In genomic region chr8:70753151-70753550, GRCm38 (mm10) we compare ENCODE assay signal across 8 mouse cellular contexts. TPM values are rescaled to one million over a fixed set of nuclear protein-coding genes. Genes with fewer than 3 reads are reported as not detected.
DNase-seq lines count a peak whose midpoint lies in the region; ATAC-seq lines count a peak whose summit lies in the region.

No protein-coding gene starts in this region.

- H3K27ac ChIP-seq in midbrain, embryonic 10.5 days (replicated peaks), result no peak overlapping the region; the same call in 1 of the 2 replicates
- no peak overlapping the region for H3K27ac ChIP-seq in midbrain, embryonic 11.5 days (ENCODE audit: low read depth, low read length)
- H3K27ac ChIP-seq in kidney, embryonic 15.5 days, result peak overlapping the region; percentile 87
- H3K27ac ChIP-seq in liver, embryonic 13.5 days, result peak overlapping the region; percentile 77

- H3K9ac ChIP-seq in midbrain, embryonic 11.5 days (ENCODE audit: low read length), result no peak overlapping the region
- peak overlapping the region; percentile 26 for H3K9ac ChIP-seq in kidney, embryonic 15.5 days
- H3K9ac ChIP-seq in liver, embryonic 13.5 days, result peak overlapping the region; percentile 44

- peak overlapping the region; percentile 16; the same call in 1 of the 2 replicates for H3K4me3 ChIP-seq in midbrain, embryonic 10.5 days
- no peak overlapping the region for H3K4me3 ChIP-seq in midbrain, embryonic 11.5 days (ENCODE audit: low read depth, low read length)
- peak overlapping the region; percentile 26 for H3K4me3 ChIP-seq in kidney, embryonic 15.5 days (replicated peaks)
- H3K4me3 ChIP-seq in liver, embryonic 13.5 days (replicated peaks), result peak overlapping the region; percentile 34

- WGBS in midbrain, embryonic 10.5 days, result 38% methylated on average over 21 of the region's 21 CpGs
- WGBS in midbrain, embryonic 11.5 days, result 36% methylated on average over 21 of the region's 21 CpGs
- WGBS in kidney, embryonic 15.5 days, result 7% methylated on average over 21 of the region's 21 CpGs
- 6% methylated on average over 21 of the region's 21 CpGs for WGBS in liver, embryonic 13.5 days (ENCODE audit: insufficient replicate concordance)

- H3K27me3 ChIP-seq in midbrain, embryonic 10.5 days (ENCODE audit: low read depth, poor library complexity, severe bottlenecking), result peaks cover 34% of the 10 kb centered on the region
- no peaks in the 10 kb centered on the region for H3K27me3 ChIP-seq in midbrain, embryonic 11.5 days (ENCODE audit: control insufficient read depth, insufficient read depth, low read length)
- H3K27me3 ChIP-seq in kidney, embryonic 15.5 days, result peaks cover 11% of the 10 kb centered on the region
- peaks cover 25% of the 10 kb centered on the region for H3K27me3 ChIP-seq in liver, embryonic 13.5 days

- peaks cover 32% of the 10 kb centered on the region for H3K4me1 ChIP-seq in midbrain, embryonic 10.5 days
- peaks cover 4% of the 10 kb centered on the region; the same call in 1 of the 2 replicates for H3K4me1 ChIP-seq in midbrain, embryonic 11.5 days (ENCODE audit: control insufficient read depth, insufficient read depth, low read length)
- peaks cover 50% of the 10 kb centered on the region for H3K4me1 ChIP-seq in kidney, embryonic 15.5 days
- peaks cover 40% of the 10 kb centered on the region for H3K4me1 ChIP-seq in liver, embryonic 13.5 days (replicated peaks)

- no peak overlapping the region for H3K4me2 ChIP-seq in midbrain, embryonic 11.5 days
- peak overlapping the region; percentile 54 for H3K4me2 ChIP-seq in kidney, embryonic 15.5 days
- peak overlapping the region; percentile 61 for H3K4me2 ChIP-seq in liver, embryonic 13.5 days

- no peaks in the 10 kb centered on the region for H3K9me3 ChIP-seq in midbrain, embryonic 10.5 days (replicated peaks)
- H3K9me3 ChIP-seq in midbrain, embryonic 11.5 days (ENCODE audit: control insufficient read depth, low read length), result no peaks in the 10 kb centered on the region
- H3K9me3 ChIP-seq in kidney, embryonic 15.5 days (replicated peaks), result no peaks in the 10 kb centered on the region
- no peaks in the 10 kb centered on the region for H3K9me3 ChIP-seq in liver, embryonic 13.5 days (replicated peaks)

- peaks cover 22% of the 10 kb centered on the region for H3K36me3 ChIP-seq in midbrain, embryonic 10.5 days
- H3K36me3 ChIP-seq in midbrain, embryonic 11.5 days (ENCODE audit: control insufficient read depth, insufficient read depth, low read length), result no peaks in the 10 kb centered on the region
- peaks cover 24% of the 10 kb centered on the region for H3K36me3 ChIP-seq in kidney, embryonic 15.5 days
- H3K36me3 ChIP-seq in liver, embryonic 13.5 days, result peaks cover 16% of the 10 kb centered on the region

- no peak for ATAC-seq in midbrain, embryonic 11.5 days (ENCODE audit: low FRiP score)
- ATAC-seq in kidney, embryonic 15.5 days (replicated peaks; ENCODE audit: low FRiP score), result no peak
- no peak for ATAC-seq in liver, embryonic 13.5 days (ENCODE audit: low read depth)

- no peak for DNase-seq in midbrain, embryonic 10.5 days (ENCODE audit: low spot score)
- DNase-seq in midbrain, embryonic 11.5 days (ENCODE audit: low spot score, missing footprints), result no peak
- DNase-seq in embryo, embryonic 9.5 days (ENCODE audit: extremely low spot score), result peak; percentile 42
- DNase-seq in heart, adult 9 months (ENCODE audit: low spot score in 2 of 2), result peak; percentile 94 to 95
- DNase-seq in liver, embryonic 13.5 days, result peak; percentile 59
- peak; percentile 75 for DNase-seq in ovary, postnatal 36 days (ENCODE audit: low spot score)
- peak; percentile 75 for DNase-seq in thymus, postnatal 4 days

RNA-seq across cellular contexts. Expression of gene Rab3a, which starts 1.3 kb away (rescaled TPM):
- 17.2 and 40.7 TPM in 2 replicates for polyA plus RNA-seq in midbrain, embryonic 10.5 days (2016; fragmentation: Nextera tagmentation; extraction: Ambion mirVana)
- polyA plus RNA-seq in midbrain, embryonic 11.5 days (2014; fragmentation: Nextera tagmentation; extraction: Ambion mirVana), result 56.6 and 66.1 TPM in 2 replicates
- 15.5 and 18.6 TPM in 2 replicates for polyA plus RNA-seq in kidney, embryonic 15.5 days (2015; fragmentation: Nextera tagmentation; extraction: Ambion mirVana)
- 2.7 and 3.9 TPM in 2 replicates for polyA plus RNA-seq in liver, embryonic 13.5 days (2015; fragmentation: Nextera tagmentation; extraction: Ambion mirVana)

RNA-seq across cellular contexts. Expression of gene Mpv17l2, which starts 7.6 kb away (rescaled TPM):
- polyA plus RNA-seq in midbrain, embryonic 10.5 days (2016; fragmentation: Nextera tagmentation; extraction: Ambion mirVana), result 31.7 and 34.6 TPM in 2 replicates
- polyA plus RNA-seq in midbrain, embryonic 11.5 days (2014; fragmentation: Nextera tagmentation; extraction: Ambion mirVana), result 28.3 and 29.6 TPM in 2 replicates
- polyA plus RNA-seq in kidney, embryonic 15.5 days (2015; fragmentation: Nextera tagmentation; extraction: Ambion mirVana), result 46.1 and 48.1 TPM in 2 replicates
- 45.6 and 50.4 TPM in 2 replicates for polyA plus RNA-seq in liver, embryonic 13.5 days (2015; fragmentation: Nextera tagmentation; extraction: Ambion mirVana)

RNA-seq across cellular contexts. Expression of gene Pik3r2, which starts 23.4 kb away (rescaled TPM):
- polyA plus RNA-seq in midbrain, embryonic 10.5 days (2016; fragmentation: Nextera tagmentation; extraction: Ambion mirVana), result 66.2 and 66.6 TPM in 2 replicates
- 25.4 and 30.2 TPM in 2 replicates for polyA plus RNA-seq in midbrain, embryonic 11.5 days (2014; fragmentation: Nextera tagmentation; extraction: Ambion mirVana)
- polyA plus RNA-seq in kidney, embryonic 15.5 days (2015; fragmentation: Nextera tagmentation; extraction: Ambion mirVana), result 58.0 and 66.9 TPM in 2 replicates
- 18.0 and 18.2 TPM in 2 replicates for polyA plus RNA-seq in liver, embryonic 13.5 days (2015; fragmentation: Nextera tagmentation; extraction: Ambion mirVana)

RNA-seq across cellular contexts. Expression of gene Pde4c, which starts 29.6 kb away (rescaled TPM):
- polyA plus RNA-seq in midbrain, embryonic 10.5 days (2016; fragmentation: Nextera tagmentation; extraction: Ambion mirVana), result 0.72 and 0.78 TPM in 2 replicates
- polyA plus RNA-seq in midbrain, embryonic 11.5 days (2014; fragmentation: Nextera tagmentation; extraction: Ambion mirVana), result 0.16 TPM in 1 of 2 replicates, not detected in the other
- 7.6 and 9.4 TPM in 2 replicates for polyA plus RNA-seq in kidney, embryonic 15.5 days (2015; fragmentation: Nextera tagmentation; extraction: Ambion mirVana)
- polyA plus RNA-seq in liver, embryonic 13.5 days (2015; fragmentation: Nextera tagmentation; extraction: Ambion mirVana), result 0.40 and 0.43 TPM in 2 replicates

RNA-seq across cellular contexts. Expression of gene Gm3336, which starts 34.8 kb away (rescaled TPM):
- polyA plus RNA-seq in midbrain, embryonic 10.5 days (2016; fragmentation: Nextera tagmentation; extraction: Ambion mirVana), result not detected in 2 replicates
- polyA plus RNA-seq in midbrain, embryonic 11.5 days (2014; fragmentation: Nextera tagmentation; extraction: Ambion mirVana), result not detected in 2 replicates
- 0.55 and 0.83 TPM in 2 replicates for polyA plus RNA-seq in kidney, embryonic 15.5 days (2015; fragmentation: Nextera tagmentation; extraction: Ambion mirVana)
- 0.14 TPM in 1 of 2 replicates, not detected in the other for polyA plus RNA-seq in liver, embryonic 13.5 days (2015; fragmentation: Nextera tagmentation; extraction: Ambion mirVana)

Comparison
In these comparisons a context has a peak if more than half of its experiments do, and no peak if none do; other contexts are left out.
1. DNase-seq: peak in embryo, embryonic 9.5 days (single experiment), heart, adult 9 months (2 of 2), liver, embryonic 13.5 days (single experiment), ovary, postnatal 36 days (single experiment) and thymus, postnatal 4 days (single experiment); none in midbrain, embryonic 10.5 days (single experiment) and midbrain, embryonic 11.5 days (single experiment).
2. H3K27ac ChIP-seq: peak in kidney, embryonic 15.5 days (single experiment) and liver, embryonic 13.5 days (single experiment); none in midbrain, embryonic 10.5 days (single experiment) and midbrain, embryonic 11.5 days (single experiment).